Mouse (Mus musculus) bone marrow, adult 2 months (tissue): Measurements from ENCODE around the gene Cxcl13.

Experiments used
- CTCF ChIP-seq: fragments of 200-500 bp; IDR thresholded peaks from 2 replicates; pipeline ENCODE4 v1.5.1; 2011; ENCODE audit warnings: low read length, control low read depth; ENCODE audit not compliant: control insufficient read depth, insufficient read depth
- POLR2A ChIP-seq: fragments of 200-500 bp; IDR thresholded peaks from 2 replicates; pipeline ENCODE4 v1.6.1; 2011; ENCODE audit warnings: low read depth, mild to moderate bottlenecking, control low read depth, low read length, borderline replicate concordance; ENCODE audit not compliant: control insufficient read depth

DNA sequence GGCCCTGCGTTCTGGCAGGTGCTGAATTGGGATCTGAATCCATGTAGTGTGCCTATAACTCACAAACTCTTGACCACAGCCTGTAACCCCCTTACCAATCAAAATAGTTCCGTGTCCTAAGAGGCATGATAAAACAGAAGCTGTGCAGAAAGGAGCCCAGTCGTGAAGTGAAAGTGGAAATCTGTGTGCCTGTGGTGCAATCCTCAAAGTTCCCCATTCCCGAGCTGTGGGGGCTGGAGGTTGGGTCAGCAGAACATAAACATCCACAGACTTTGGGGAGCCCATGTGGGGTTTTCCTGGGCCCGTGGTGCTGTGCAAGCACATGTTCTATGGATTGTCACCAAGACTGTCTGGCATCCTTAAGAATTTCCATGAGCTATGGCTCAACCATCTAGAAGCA, 21.7 kb upstream of the Cxcl13 start:
- TF ChIP-seq POLR2A = no peak
- no peak for TF ChIP-seq CTCF
